Comparison of ENCODE assay signal across 26 mouse cellular contexts in genomic region chr15:101945430-101945829, GRCm38 (mm10). TPM values are rescaled to one million over a fixed set of nuclear protein-coding genes. Genes with fewer than 3 reads are reported as not detected.
DNase-seq lines count a peak whose midpoint lies in the region; ATAC-seq and TF ChIP-seq lines count a peak whose summit lies in the region.
"Had no signal": no experiment of that assay in that cellular context is flagged by ENCODE, and none has a peak within 500 bp of the region (broad histone marks: within the 10 kb centered on the region; RNA-seq: fewer than 3 reads in every experiment).

No protein-coding gene starts in this region.

- no peaks in the 10 kb centered on the region for H3K9me3 ChIP-seq in embryonic facial prominence, embryonic 12.5 days
- no peaks in the 10 kb centered on the region for H3K9me3 ChIP-seq in embryonic facial prominence, embryonic 10.5 days
- H3K9me3 ChIP-seq in lung, embryonic 14.5 days (ENCODE audit: low read depth, low read length) = no peaks in the 10 kb centered on the region
- no peaks in the 10 kb centered on the region for H3K9me3 ChIP-seq in stomach, embryonic 14.5 days (ENCODE audit: control insufficient read depth, low read depth, low read length)
- no peaks in the 10 kb centered on the region for H3K9me3 ChIP-seq in stomach, postnatal 0 days (ENCODE audit: control insufficient read depth, low read length)
- H3K9me3 ChIP-seq: forebrain, embryonic 10.5 days; forebrain, embryonic 15.5 days; heart, embryonic 12.5 days; hindbrain, embryonic 15.5 days had no signal

- no peak overlapping the region for H3K27ac ChIP-seq in embryonic facial prominence, embryonic 12.5 days
- H3K27ac ChIP-seq in embryonic facial prominence, embryonic 10.5 days (replicated peaks) = no peak overlapping the region
- no peak overlapping the region for H3K27ac ChIP-seq in lung, embryonic 14.5 days (ENCODE audit: low read depth)
- no peak overlapping the region for H3K27ac ChIP-seq in stomach, embryonic 14.5 days (ENCODE audit: low read length)
- no peak overlapping the region for H3K27ac ChIP-seq in stomach, postnatal 0 days (replicated peaks)
- H3K27ac ChIP-seq: forebrain, embryonic 10.5 days; forebrain, embryonic 15.5 days; hindbrain, embryonic 15.5 days had no signal

- peaks cover 5% of the 10 kb centered on the region; the same call in 1 of the 2 replicates for H3K4me1 ChIP-seq in embryonic facial prominence, embryonic 12.5 days
- H3K4me1 ChIP-seq in embryonic facial prominence, embryonic 10.5 days = peaks cover 18% of the 10 kb centered on the region
- H3K4me1 ChIP-seq in lung, embryonic 14.5 days (ENCODE audit: insufficient read depth) = no peaks in the 10 kb centered on the region
- 0 out of 2 replicates have a peak, but pooled peaks cover 3% of the 10 kb centered on the region for H3K4me1 ChIP-seq in stomach, embryonic 14.5 days (ENCODE audit: control insufficient read depth, insufficient read depth, low read length)
- H3K4me1 ChIP-seq in stomach, postnatal 0 days (replicated peaks; ENCODE audit: control insufficient read depth, insufficient read depth) = no peaks in the 10 kb centered on the region; the same call in 1 of the 2 replicates
- H3K4me1 ChIP-seq: forebrain, embryonic 15.5 days had no signal

- H3K9ac ChIP-seq in embryonic facial prominence, embryonic 12.5 days = no peak overlapping the region
- no peak overlapping the region for H3K9ac ChIP-seq in lung, embryonic 14.5 days
- H3K9ac ChIP-seq in stomach, embryonic 14.5 days (replicated peaks; ENCODE audit: low read depth, low read length) = no peak overlapping the region
- H3K9ac ChIP-seq in stomach, postnatal 0 days (ENCODE audit: low read length) = no peak overlapping the region
- H3K9ac ChIP-seq: forebrain, embryonic 15.5 days; heart, embryonic 12.5 days; hindbrain, embryonic 15.5 days had no signal

- no peaks in the 10 kb centered on the region for H3K36me3 ChIP-seq in embryonic facial prominence, embryonic 12.5 days
- H3K36me3 ChIP-seq in embryonic facial prominence, embryonic 10.5 days (replicated peaks) = no peaks in the 10 kb centered on the region
- no peaks in the 10 kb centered on the region for H3K36me3 ChIP-seq in lung, embryonic 14.5 days (ENCODE audit: insufficient read depth)
- no peaks in the 10 kb centered on the region for H3K36me3 ChIP-seq in stomach, embryonic 14.5 days (ENCODE audit: control insufficient read depth, insufficient read depth, low read length)
- H3K36me3 ChIP-seq in stomach, postnatal 0 days (ENCODE audit: control insufficient read depth, insufficient read depth, low read length) = no peaks in the 10 kb centered on the region
- H3K36me3 ChIP-seq: forebrain, embryonic 10.5 days; forebrain, embryonic 15.5 days; G1E; heart, embryonic 12.5 days; hindbrain, embryonic 15.5 days had no signal

- no peaks in the 10 kb centered on the region for H3K27me3 ChIP-seq in embryonic facial prominence, embryonic 12.5 days
- H3K27me3 ChIP-seq in embryonic facial prominence, embryonic 10.5 days (replicated peaks; ENCODE audit: low read depth, poor library complexity, severe bottlenecking) = no peaks in the 10 kb centered on the region; the same call in 1 of the 2 replicates
- H3K27me3 ChIP-seq in lung, embryonic 14.5 days (ENCODE audit: insufficient read depth, low read length) = no peaks in the 10 kb centered on the region
- H3K27me3 ChIP-seq in stomach, embryonic 14.5 days (ENCODE audit: control insufficient read depth, insufficient read depth, low read length) = no peaks in the 10 kb centered on the region
- H3K27me3 ChIP-seq in stomach, postnatal 0 days (ENCODE audit: control insufficient read depth, insufficient read depth, low read length) = no peaks in the 10 kb centered on the region
- H3K27me3 ChIP-seq: forebrain, embryonic 15.5 days; hindbrain, embryonic 15.5 days had no signal

- no peak for TF ChIP-seq CTCF in lung, embryonic 14.5 days (IDR thresholded peaks at IDR 0.05; ENCODE audit: low read depth)
- no peak for TF ChIP-seq CTCF in stomach, postnatal 0 days (IDR thresholded peaks at IDR 0.05; ENCODE audit: low read depth)

- no peak overlapping the region for H3K4me2 ChIP-seq in embryonic facial prominence, embryonic 12.5 days (replicated peaks)
- no peak overlapping the region for H3K4me2 ChIP-seq in lung, embryonic 14.5 days
- no peak overlapping the region for H3K4me2 ChIP-seq in stomach, embryonic 14.5 days (replicated peaks; ENCODE audit: low read depth, low read length)
- no peak overlapping the region for H3K4me2 ChIP-seq in stomach, postnatal 0 days (replicated peaks; ENCODE audit: low read depth)
- H3K4me2 ChIP-seq: forebrain, embryonic 15.5 days; heart, embryonic 12.5 days; hindbrain, embryonic 15.5 days had no signal

- 80% methylated on average over 1 of the region's 1 CpGs for WGBS in embryonic facial prominence, embryonic 12.5 days
- 83% methylated on average over 1 of the region's 1 CpGs for WGBS in embryonic facial prominence, embryonic 10.5 days
- WGBS in lung, embryonic 14.5 days = 76% methylated on average over 1 of the region's 1 CpGs
- 87% methylated on average over 1 of the region's 1 CpGs for WGBS in stomach, embryonic 14.5 days
- 72% methylated on average over 1 of the region's 1 CpGs for whole genome bisulfite sequencing in stomach, postnatal 0 days

- 0 out of 2 replicates have a peak, but pooled peaks have one; percentile 28 for ATAC-seq in embryonic facial prominence, embryonic 12.5 days (ENCODE audit: insufficient number of reproducible peaks, insufficient read depth, low FRiP score, low TSS enrichment)
- ATAC-seq in lung, embryonic 14.5 days (ENCODE audit: insufficient read depth) = peak; percentile 54; the same call in 1 of the 2 replicates
- ATAC-seq in stomach, embryonic 14.5 days (ENCODE audit: insufficient number of reproducible peaks, insufficient read depth, low FRiP score, low read depth) = peak; percentile 10; the same call in 1 of the 2 replicates
- no peak for ATAC-seq in stomach, postnatal 0 days (ENCODE audit: low FRiP score, low TSS enrichment)
- ATAC-seq: CD4-positive, CD25-positive, alpha-beta regulatory T cell, adult 4 months; forebrain, embryonic 15.5 days had no signal

- TF ChIP-seq EP300 in stomach, postnatal 0 days (optimal IDR thresholded peaks at IDR 0.05) = no peak

- no peak overlapping the region for H3K4me3 ChIP-seq in embryonic facial prominence, embryonic 12.5 days
- no peak overlapping the region for H3K4me3 ChIP-seq in embryonic facial prominence, embryonic 10.5 days
- H3K4me3 ChIP-seq in lung, embryonic 14.5 days (ENCODE audit: low read depth, low read length) = no peak overlapping the region
- no peak overlapping the region for H3K4me3 ChIP-seq in stomach, embryonic 14.5 days (ENCODE audit: low read depth, low read length)
- H3K4me3 ChIP-seq in stomach, postnatal 0 days (ENCODE audit: low read depth, low read length) = no peak overlapping the region
- H3K4me3 ChIP-seq: forebrain, embryonic 10.5 days; forebrain, embryonic 15.5 days; heart, embryonic 12.5 days; hindbrain, embryonic 15.5 days had no signal

- DNase-seq in embryonic facial prominence, embryonic 10.5 days (ENCODE audit: low spot score) = no peak
- DNase-seq in lung, embryonic 14.5 days = peak; percentile 33
- DNase-seq in lung, postnatal 14 days = no peak
- DNase-seq in stomach, postnatal 0 days (ENCODE audit: low spot score) = no peak
- no peak for DNase-seq in thymus, postnatal 14 days
- DNase-seq: adrenal gland, adult 8-10 months; adrenal gland, postnatal 36 days; B cell, adult 2 months; cerebellum, adult 11 months; cerebellum, adult 8-10 months; cerebellum, postnatal 14 days; embryo, embryonic 11 days; gastrocnemius, postnatal 10 days; heart, postnatal 36 days had no signal

RNA-seq across cellular contexts. Expression of gene Krt79, which starts 5.3 kb away (rescaled TPM):
- polyA plus RNA-seq in embryonic facial prominence, embryonic 12.5 days (2016; fragmentation: Nextera tagmentation; extraction: Ambion mirVana) = 0.28 TPM in 1 of 2 replicates, not detected in the other
- 0.20 and 0.49 TPM in 2 replicates for polyA plus RNA-seq in embryonic facial prominence, embryonic 10.5 days (2016; fragmentation: Nextera tagmentation; extraction: Ambion mirVana)
- 0.20 and 0.22 TPM in 2 replicates for polyA plus RNA-seq in lung, embryonic 14.5 days (2014; fragmentation: Nextera tagmentation; extraction: Ambion mirVana)
- polyA plus RNA-seq in stomach, embryonic 14.5 days (2014; fragmentation: Nextera tagmentation; extraction: Ambion mirVana) = 0.38 and 0.78 TPM in 2 replicates
- 12.2 and 14.3 TPM in 2 replicates for polyA plus RNA-seq in stomach, postnatal 0 days (2015; fragmentation: Nextera tagmentation; extraction: Ambion mirVana)
- polyA plus RNA-seq: CD4-positive, CD25-positive, alpha-beta regulatory T cell, adult 4 months; frontal cortex, adult 2 months; G1E; hindbrain, embryonic 11.5 days had no signal

RNA-seq across cellular contexts. Expression of gene Krt78, which starts 8.7 kb away (rescaled TPM):
- 0.13 TPM in 1 of 2 replicates, not detected in the other for polyA plus RNA-seq in embryonic facial prominence, embryonic 12.5 days (2016; fragmentation: Nextera tagmentation; extraction: Ambion mirVana)
- polyA plus RNA-seq in embryonic facial prominence, embryonic 10.5 days (2016; fragmentation: Nextera tagmentation; extraction: Ambion mirVana) = not detected in 2 replicates
- 0.05 TPM in 2 replicates for polyA plus RNA-seq in lung, embryonic 14.5 days (2014; fragmentation: Nextera tagmentation; extraction: Ambion mirVana)
- polyA plus RNA-seq in stomach, embryonic 14.5 days (2014; fragmentation: Nextera tagmentation; extraction: Ambion mirVana) = 0.36 and 0.66 TPM in 2 replicates
- 49.3 and 73.4 TPM in 2 replicates for polyA plus RNA-seq in stomach, postnatal 0 days (2015; fragmentation: Nextera tagmentation; extraction: Ambion mirVana)
- polyA plus RNA-seq: CD4-positive, CD25-positive, alpha-beta regulatory T cell, adult 4 months; forebrain, embryonic 10.5 days; forebrain, embryonic 15.5 days; frontal cortex, adult 2 months; G1E; heart, embryonic 12.5 days; heart, postnatal 0 days; hindbrain, embryonic 11.5 days; hindbrain, embryonic 15.5 days had no signal

RNA-seq across cellular contexts. Expression of gene Krt4, which starts 20.9 kb away (rescaled TPM):
- polyA plus RNA-seq in embryonic facial prominence, embryonic 12.5 days (2016; fragmentation: Nextera tagmentation; extraction: Ambion mirVana) = 0.20 and 0.68 TPM in 2 replicates
- polyA plus RNA-seq in embryonic facial prominence, embryonic 10.5 days (2016; fragmentation: Nextera tagmentation; extraction: Ambion mirVana) = not detected in 2 replicates
- 0.97 and 1.3 TPM in 2 replicates for polyA plus RNA-seq in lung, embryonic 14.5 days (2014; fragmentation: Nextera tagmentation; extraction: Ambion mirVana)
- polyA plus RNA-seq in stomach, embryonic 14.5 days (2014; fragmentation: Nextera tagmentation; extraction: Ambion mirVana) = 60.1 and 100 TPM in 2 replicates
- polyA plus RNA-seq in stomach, postnatal 0 days (2015; fragmentation: Nextera tagmentation; extraction: Ambion mirVana) = 4,471 and 4,814 TPM in 2 replicates
- polyA plus RNA-seq: CD4-positive, CD25-positive, alpha-beta regulatory T cell, adult 4 months; forebrain, embryonic 10.5 days; frontal cortex, adult 2 months; G1E; heart, embryonic 12.5 days; heart, postnatal 0 days; hindbrain, embryonic 11.5 days had no signal

RNA-seq across cellular contexts. Expression of gene Krt76, which starts 52.7 kb away (rescaled TPM):
- polyA plus RNA-seq in embryonic facial prominence, embryonic 12.5 days (2016; fragmentation: Nextera tagmentation; extraction: Ambion mirVana) = not detected in 2 replicates
- not detected in 2 replicates for polyA plus RNA-seq in embryonic facial prominence, embryonic 10.5 days (2016; fragmentation: Nextera tagmentation; extraction: Ambion mirVana)
- polyA plus RNA-seq in lung, embryonic 14.5 days (2014; fragmentation: Nextera tagmentation; extraction: Ambion mirVana) = not detected in 2 replicates
- not detected in 2 replicates for polyA plus RNA-seq in stomach, embryonic 14.5 days (2014; fragmentation: Nextera tagmentation; extraction: Ambion mirVana)
- 1.9 and 2.2 TPM in 2 replicates for polyA plus RNA-seq in stomach, postnatal 0 days (2015; fragmentation: Nextera tagmentation; extraction: Ambion mirVana)
- polyA plus RNA-seq: CD4-positive, CD25-positive, alpha-beta regulatory T cell, adult 4 months; forebrain, embryonic 10.5 days; forebrain, embryonic 15.5 days; frontal cortex, adult 2 months; G1E; gonadal fat pad, adult 2 months; heart, embryonic 12.5 days; heart, postnatal 0 days; hindbrain, embryonic 11.5 days; hindbrain, embryonic 15.5 days had no signal

RNA-seq across cellular contexts. Expression of gene Krt8, which starts 58.9 kb away (rescaled TPM):
- 45.6 and 56.5 TPM in 2 replicates for polyA plus RNA-seq in embryonic facial prominence, embryonic 12.5 days (2016; fragmentation: Nextera tagmentation; extraction: Ambion mirVana)
- polyA plus RNA-seq in embryonic facial prominence, embryonic 10.5 days (2016; fragmentation: Nextera tagmentation; extraction: Ambion mirVana) = 86.3 and 91.9 TPM in 2 replicates
- 183 and 192 TPM in 2 replicates for polyA plus RNA-seq in lung, embryonic 14.5 days (2014; fragmentation: Nextera tagmentation; extraction: Ambion mirVana)
- polyA plus RNA-seq in stomach, embryonic 14.5 days (2014; fragmentation: Nextera tagmentation; extraction: Ambion mirVana) = 707 and 780 TPM in 2 replicates
- 1,902 and 1,960 TPM in 2 replicates for polyA plus RNA-seq in stomach, postnatal 0 days (2015; fragmentation: Nextera tagmentation; extraction: Ambion mirVana)
- polyA plus RNA-seq: G1E had no signal

Comparison
In these comparisons a context has a peak if more than half of its experiments do, and no peak if none do; other contexts are left out.
1. RNA of gene Krt78, which starts 8.7 kb away (polyA plus RNA-seq): 49.3 to 73.4 TPM in stomach, postnatal 0 days; 0.36 to 0.66 TPM in stomach, embryonic 14.5 days, 0.05 TPM in lung, embryonic 14.5 days, 0.13 TPM in embryonic facial prominence, embryonic 12.5 days and not detected in embryonic facial prominence, embryonic 10.5 days; every median in the first group is over 10 times any median in the second.
2. RNA of gene Krt4, which starts 20.9 kb away (polyA plus RNA-seq): 4,471 to 4,814 TPM in stomach, postnatal 0 days; 60.1 to 100 TPM in stomach, embryonic 14.5 days, 0.97 to 1.3 TPM in lung, embryonic 14.5 days, 0.20 to 0.68 TPM in embryonic facial prominence, embryonic 12.5 days and not detected in embryonic facial prominence, embryonic 10.5 days; every median in the first group is over 10 times any median in the second.